Mouse (Mus musculus) hindbrain, embryonic 11.5 days (tissue): ENCODE results near the gene Trip4. TPM values are rescaled to one million over a fixed set of nuclear protein-coding genes. Genes with fewer than 3 reads are reported as not detected.

ENCODE experiments used
- ATAC-seq: fragments of 200-750 bp; cut with Nextera tagmentation; 2 replicates; pipeline ENCODE4 v1.8.0; 2017; ENCODE audit warnings: mild to moderate bottlenecking, moderate TSS enrichment, moderate library complexity; ENCODE audit not compliant: low FRiP score
- DNase-seq: peaks from one replicate; pipeline ENCODE4 v3.0.0-alpha.2; 2015; ENCODE audit warnings: low spot score
- H3K27ac ChIP-seq: fragments of 300-500 bp; sonication (generic); 2 replicates; pipeline ENCODE4 v1.5.1; 2014; ENCODE audit warnings: mild to moderate bottlenecking, low read depth, low read length
- H3K27me3 ChIP-seq: fragments of 300-500 bp; sonication (generic); 2 replicates; pipeline ENCODE4 v1.6.1; 2014; ENCODE audit warnings: mild to moderate bottlenecking, low read length, moderate library complexity, mixed read lengths; ENCODE audit not compliant: control insufficient read depth, insufficient read depth
- H3K36me3 ChIP-seq: fragments of 300-500 bp; sonication (generic); 2 replicates; pipeline ENCODE4 v1.6.1; 2014; ENCODE audit warnings: mild to moderate bottlenecking, low read length, moderate library complexity, mixed read lengths; ENCODE audit not compliant: control insufficient read depth, insufficient read depth
- H3K4me1 ChIP-seq: fragments of 300-500 bp; sonication (generic); replicated peaks from 2 replicates; pipeline ENCODE4 v1.6.1; 2014; ENCODE audit warnings: low read length, mixed read lengths; ENCODE audit not compliant: control insufficient read depth, insufficient read depth
- H3K4me2 ChIP-seq: fragments of 300-500 bp; sonication (generic); replicated peaks from 2 replicates; pipeline ENCODE4 v1.6.1; 2014; ENCODE audit warnings: mild to moderate bottlenecking, low read depth, low read length
- H3K4me3 ChIP-seq: fragments of 300-500 bp; sonication (generic); 2 replicates; pipeline ENCODE4 v1.5.1; 2014; ENCODE audit warnings: low read depth, low read length
- H3K9ac ChIP-seq: fragments of 300-500 bp; sonication (generic); 2 replicates; pipeline ENCODE4 v1.6.1; 2014; ENCODE audit warnings: low read depth, low read length
- H3K9me3 ChIP-seq: fragments of 300-500 bp; sonication (generic); 2 replicates; pipeline ENCODE4 v1.6.1; 2016; ENCODE audit warnings: low read length; ENCODE audit not compliant: control insufficient read depth
- WGBS: fragments of 180-500 bp; shearing (Covaris S2); extraction: QIAGEN DNeasy Blood & Tissue Kit; methylation state at CpG from one replicate; pipeline ENCODE4 v1.1.7; 2014; 5-methylcytosine and 5-hydroxymethylcytosine counted together
- polyA plus RNA-seq: library from polyadenylated mRNA; unstranded; fragments of >200 nt; fragmentation: Nextera tagmentation; extraction: Ambion mirVana; gene quantifications from 2 replicates; pipeline ENCODE4 v1.2.1, GENCODE M21; 2014

Gene Trip4
- polyA plus RNA-seq, 1 experiment from 2014 or later = 40.7 TPM

GRCm38 (mm10) chr9:65909301-65909801 is 757 bp upstream of the Trip4 start:
- ATAC-seq = peak; percentile 80
- no peaks in the 10 kb centered on the region for H3K27me3 ChIP-seq
- H3K4me1 ChIP-seq = no peaks in the 10 kb centered on the region
- WGBS = under 1% methylated on average over 34 of the region's 34 CpGs
- H3K27ac ChIP-seq = peak overlapping the region; percentile 73
- peak overlapping the region; percentile 72 for H3K9ac ChIP-seq
- no peaks in the 10 kb centered on the region for H3K36me3 ChIP-seq
- DNase-seq = peak; percentile 62
- H3K4me2 ChIP-seq = peak overlapping the region; percentile 74
- no peaks in the 10 kb centered on the region for H3K9me3 ChIP-seq
- peak overlapping the region; percentile 75 for H3K4me3 ChIP-seq

- H3K27ac ChIP-seq = no peak overlapping the region
- DNase-seq (no peak), ATAC-seq (no peak)
- H3K36me3 ChIP-seq = no peaks in the 10 kb centered on the region
- no peaks in the 10 kb centered on the region for H3K9me3 ChIP-seq
- no peaks in the 10 kb centered on the region for H3K27me3 ChIP-seq
- no peak overlapping the region for H3K4me2 ChIP-seq
- no peak overlapping the region for H3K4me3 ChIP-seq
- no peaks in the 10 kb centered on the region for H3K4me1 ChIP-seq
- no peak overlapping the region for H3K9ac ChIP-seq
Observed at GRCm38 (mm10) chr9:65903419-65903818, 5.2 kb downstream of the Trip4 start.

GRCm38 (mm10) chr9:65902879-65903278 is 5.7 kb downstream of the Trip4 start:
- no peaks in the 10 kb centered on the region for H3K27me3 ChIP-seq
- no peak overlapping the region for H3K4me3 ChIP-seq
- H3K36me3 ChIP-seq = no peaks in the 10 kb centered on the region
- WGBS = 96% methylated on average over 3 of the region's 3 CpGs
- H3K4me2 ChIP-seq = no peak overlapping the region
- H3K4me1 ChIP-seq = no peaks in the 10 kb centered on the region
- H3K9me3 ChIP-seq = no peaks in the 10 kb centered on the region
- no peak for ATAC-seq
- no peak overlapping the region for H3K9ac ChIP-seq
- no peak for DNase-seq
- no peak overlapping the region for H3K27ac ChIP-seq

GRCm38 (mm10) chr9:65896977-65897376 is 11.6 kb downstream of the Trip4 start:
- H3K27me3 ChIP-seq = no peaks in the 10 kb centered on the region
- H3K4me3 ChIP-seq = no peak overlapping the region
- no peak overlapping the region for H3K27ac ChIP-seq
- H3K36me3 ChIP-seq = peaks cover 5% of the 10 kb centered on the region; the same call in 1 of the 2 replicates
- no peak for DNase-seq
- 94% methylated on average over 2 of the region's 2 CpGs for WGBS
- no peaks in the 10 kb centered on the region for H3K4me1 ChIP-seq
- H3K9me3 ChIP-seq = no peaks in the 10 kb centered on the region
- no peak overlapping the region for H3K9ac ChIP-seq
- H3K4me2 ChIP-seq = no peak overlapping the region
- no peak for ATAC-seq

GRCm38 (mm10) chr9:65891126-65891525 is 17.5 kb downstream of the Trip4 start:
- no peaks in the 10 kb centered on the region for H3K4me1 ChIP-seq
- peak overlapping the region; percentile 53 for H3K9ac ChIP-seq
- H3K27me3 ChIP-seq = no peaks in the 10 kb centered on the region
- ATAC-seq (no peak), DNase-seq (peak; percentile 40)
- H3K27ac ChIP-seq = no peak overlapping the region
- no peaks in the 10 kb centered on the region for H3K9me3 ChIP-seq
- H3K4me3 ChIP-seq = peak overlapping the region; percentile 64
- no peaks in the 10 kb centered on the region for H3K36me3 ChIP-seq
- H3K4me2 ChIP-seq = peak overlapping the region; percentile 79
- WGBS = 3% methylated on average over 5 of the region's 5 CpGs

GRCm38 (mm10) chr9:65890143-65890628 is 18.4 kb downstream of the Trip4 start, which contains the start of gene Pclaf:
Gene Pclaf (plus strand): TSS chr9:65890237.
- peak within 1 kb of the TSS; percentile 79 for H3K4me2 ChIP-seq
- no peaks in the 10 kb centered on the region for H3K9me3 ChIP-seq
- H3K9ac ChIP-seq = peak within 1 kb of the TSS; percentile 53
- DNase-seq (peak; percentile 85), ATAC-seq (peak; percentile 89)
- no peaks in the 10 kb centered on the region for H3K4me1 ChIP-seq
- no peaks in the 10 kb centered on the region for H3K27me3 ChIP-seq
- no peak within 1 kb of the TSS for H3K27ac ChIP-seq
- peak within 1 kb of the TSS; percentile 64 for H3K4me3 ChIP-seq
- H3K36me3 ChIP-seq = no peaks in the 10 kb centered on the region
- 0% methylated on average over 21 of the region's 21 CpGs for WGBS

- Histone ChIP-seq H3K27me3 (no peaks in the 10 kb centered on the region), H3K9me3 (no peaks in the 10 kb centered on the region), H3K36me3 (no peaks in the 10 kb centered on the region), H3K4me3 (peak overlapping the region; percentile 65), H3K4me2 (peak overlapping the region; percentile 61), H3K4me1 (no peaks in the 10 kb centered on the region), H3K27ac (peak overlapping the region; percentile 47; the same call in 1 of the 2 replicates), H3K9ac (peak overlapping the region; percentile 73)
- under 1% methylated on average over 37 of the region's 37 CpGs for WGBS
- peak; percentile 78 for ATAC-seq
- peak; percentile 89 for DNase-seq
Observed at GRCm38 (mm10) chr9:65884564-65885315, 23.9 kb downstream of the Trip4 start.

GRCm38 (mm10) chr9:65859656-65860055 is 48.9 kb downstream of the Trip4 start:
- DNase-seq = no peak
- WGBS = 61% methylated on average over 1 of the region's 1 CpGs
- Histone ChIP-seq H3K27me3 (no peaks in the 10 kb centered on the region), H3K36me3 (0 out of 2 replicates have a peak, but pooled peaks cover 2% of the 10 kb centered on the region), H3K9ac (no peak overlapping the region), H3K4me2 (no peak overlapping the region), H3K9me3 (no peaks in the 10 kb centered on the region), H3K4me1 (no peaks in the 10 kb centered on the region), H3K4me3 (no peak overlapping the region), H3K27ac (no peak overlapping the region)
- no peak for ATAC-seq

- ATAC-seq = no peak
- Histone ChIP-seq H3K4me3 (no peak overlapping the region), H3K36me3 (no peaks in the 10 kb centered on the region), H3K9ac (no peak overlapping the region), H3K27me3 (no peaks in the 10 kb centered on the region), H3K4me2 (no peak overlapping the region), H3K4me1 (no peaks in the 10 kb centered on the region), H3K27ac (no peak overlapping the region), H3K9me3 (no peaks in the 10 kb centered on the region)
- peak; percentile 9 for DNase-seq
- WGBS = 23% methylated on average over 1 of the region's 1 CpGs
Observed at GRCm38 (mm10) chr9:65850203-65850602, 58.4 kb downstream of the Trip4 start.
